Mouse (Mus musculus): Measurements from ENCODE around the gene Galnt18. TPM values are rescaled to one million over a fixed set of nuclear protein-coding genes. Genes with fewer than 3 reads are reported as not detected.

Galnt18 gene
- polyA plus RNA-seq, 1 experiment from 2014 or later = 4.4 TPM

DNA sequence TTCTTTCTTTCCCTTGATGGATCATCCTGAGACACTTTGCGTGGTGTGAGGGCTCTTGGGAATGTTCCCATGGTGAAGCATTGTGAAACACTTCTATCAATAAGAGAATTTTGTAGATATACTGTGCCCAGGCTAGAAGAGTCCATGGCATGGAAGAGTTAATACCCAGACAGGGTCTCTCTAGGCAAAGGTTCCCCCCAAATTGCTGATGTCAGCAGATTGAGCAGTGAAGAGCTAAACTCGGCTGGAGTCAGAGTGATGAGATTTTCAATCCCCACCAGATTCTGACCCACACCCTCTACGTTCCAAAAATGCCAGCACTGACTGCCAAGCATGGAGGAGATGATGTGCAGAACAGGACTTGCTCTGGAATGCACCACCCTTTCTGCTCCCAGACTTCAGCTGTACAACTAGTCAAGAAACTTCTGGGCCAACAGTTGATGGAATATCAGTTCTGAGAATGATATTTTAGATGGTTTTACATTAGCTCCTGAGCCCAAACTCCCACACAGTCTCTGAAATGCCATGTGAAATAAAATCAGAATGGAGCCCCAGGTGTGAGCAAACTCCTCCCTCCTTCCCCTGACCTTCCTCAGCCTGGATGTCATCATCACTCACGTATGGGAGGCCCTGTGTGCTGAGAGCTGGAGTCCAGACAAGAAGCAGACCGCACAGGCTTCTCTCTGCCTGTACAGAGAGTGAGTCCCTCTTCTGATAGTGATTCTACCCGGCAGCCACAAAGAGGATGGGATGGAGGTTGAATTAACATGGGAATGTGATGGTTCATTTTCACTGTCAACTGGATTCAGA lies 329.3 kb downstream of the Galnt18 start:
- H3K9ac ChIP-seq (ENCODE audit: low read length) = no peak overlapping the region
- H3K27ac ChIP-seq (ENCODE audit: low read depth, low read length) = no peak overlapping the region
- H3K4me2 ChIP-seq = no peak overlapping the region
- no peaks in the 10 kb centered on the region for H3K9me3 ChIP-seq (ENCODE audit: control insufficient read depth, low read length)
- WGBS = 80% methylated on average over 6 of the region's 6 CpGs
- H3K4me3 ChIP-seq (ENCODE audit: low read depth, low read length) = no peak overlapping the region
- no peak for DNase-seq (ENCODE audit: low spot score, missing footprints)
- H3K4me1 ChIP-seq (ENCODE audit: control insufficient read depth, insufficient read depth, low read length) = no peaks in the 10 kb centered on the region
- H3K27me3 ChIP-seq (ENCODE audit: control insufficient read depth, insufficient read depth, low read length) = no peaks in the 10 kb centered on the region
- no peaks in the 10 kb centered on the region for H3K36me3 ChIP-seq (ENCODE audit: control insufficient read depth, insufficient read depth, low read length)
- ATAC-seq (ENCODE audit: low FRiP score) = no peak

- no peak overlapping the region for H3K4me2 ChIP-seq
- 28% methylated on average over 2 of the region's 2 CpGs for WGBS
Observed at GRCm38 (mm10) chr7:111433173-111433572, 346.6 kb downstream of the Galnt18 start.

DNA sequence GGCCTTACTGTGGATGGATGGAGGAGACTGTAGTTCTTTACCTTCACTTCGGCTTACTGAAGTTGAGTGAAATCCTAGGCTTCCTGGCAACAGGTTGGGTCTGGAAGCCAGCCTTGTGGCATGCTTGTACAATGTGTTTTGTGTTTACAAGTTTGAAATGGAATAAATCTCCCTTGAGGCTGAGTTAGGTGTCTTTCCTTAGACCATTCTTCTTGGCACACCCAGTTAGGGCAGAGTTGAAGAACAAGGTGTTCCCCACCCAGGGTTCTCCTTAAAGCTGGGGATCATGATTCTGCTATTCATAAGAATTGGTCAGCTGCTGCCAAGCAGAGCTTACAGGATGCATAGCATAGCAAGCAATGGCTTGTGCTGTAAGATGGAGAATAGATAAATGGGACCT lies 352.4 kb downstream of the Galnt18 start:
- no peak overlapping the region for H3K9ac ChIP-seq (ENCODE audit: low read length)
- H3K9me3 ChIP-seq (ENCODE audit: control insufficient read depth, low read length) = no peaks in the 10 kb centered on the region
- no peak for ATAC-seq (ENCODE audit: low FRiP score)
- 84% methylated on average over 1 of the region's 1 CpGs for WGBS
- no peaks in the 10 kb centered on the region for H3K36me3 ChIP-seq (ENCODE audit: control insufficient read depth, insufficient read depth, low read length)
- no peak for DNase-seq (ENCODE audit: low spot score, missing footprints)
- H3K4me2 ChIP-seq = no peak overlapping the region
- H3K4me1 ChIP-seq (ENCODE audit: control insufficient read depth, insufficient read depth, low read length) = no peaks in the 10 kb centered on the region
- no peak overlapping the region for H3K4me3 ChIP-seq (ENCODE audit: low read depth, low read length)
- H3K27ac ChIP-seq (ENCODE audit: low read depth, low read length) = no peak overlapping the region
- H3K27me3 ChIP-seq (ENCODE audit: control insufficient read depth, insufficient read depth, low read length) = no peaks in the 10 kb centered on the region

More at GRCm38 (mm10) chr7:111433173-111433572, 346.6 kb downstream of the Galnt18 start:
- Histone ChIP-seq H3K4me1 (ENCODE audit: control insufficient read depth, insufficient read depth, low read length) (peaks cover 4% of the 10 kb centered on the region; the same call in 1 of the 2 replicates), H3K4me3 (ENCODE audit: low read depth, low read length) (no peak overlapping the region), H3K27ac (ENCODE audit: low read depth, low read length) (no peak overlapping the region), H3K27me3 (ENCODE audit: control insufficient read depth, insufficient read depth, low read length) (no peaks in the 10 kb centered on the region), H3K9me3 (ENCODE audit: control insufficient read depth, low read length) (no peaks in the 10 kb centered on the region), H3K36me3 (ENCODE audit: control insufficient read depth, insufficient read depth, low read length) (no peaks in the 10 kb centered on the region), H3K9ac (ENCODE audit: low read length) (no peak overlapping the region)
- ATAC-seq (ENCODE audit: low FRiP score) = no peak
- no peak for DNase-seq (ENCODE audit: low spot score, missing footprints)

Small RNA genes within 50 kb of the gene (microRNA-seq; reads per million reads assigned to microRNA genes)
- gene Gm25787 = not detected

Other genes starting within 250 kb of the Galnt18 start
- gene Usp47, start 243.5 kb upstream of the Galnt18 start, polyA plus RNA-seq (2014; fragmentation: Nextera tagmentation; extraction: Ambion mirVana) = 98.7 and 117 TPM in 2 replicates

All from midbrain, embryonic 11.5 days (tissue).